Mouse (Mus musculus) MEL (cell line): ENCODE data around the gene Kxd1. TPM values are rescaled to one million over a fixed set of nuclear protein-coding genes. Genes with fewer than 3 reads are reported as not detected.
A peak's percentile ranks its signal among the peaks of the same experiment; 100 is the strongest.

Source experiments
- DNase-seq: peaks from one replicate; pipeline ENCODE4 v3.0.0; 2011; ENCODE audit warnings: low read depth, low spot score
- H3K27ac ChIP-seq: 2 replicates; pipeline ENCODE4 v1.5.1; 2012; ENCODE audit warnings: low read depth, mild to moderate bottlenecking, control low read depth, low read length, moderate library complexity; ENCODE audit not compliant: control insufficient read depth
- H3K27me3 ChIP-seq, 2 experiments: fragments of 150-350 bp in 1 of 2; sonication (generic) in 1 of 2; 2 replicates each; pipeline ENCODE4 v1.6.1; 2012; ENCODE audit warnings: low read length in 2 of 2, mild to moderate bottlenecking in 2 of 2, improper control_type of control experiment in 1 of 2, moderate library complexity in 1 of 2; ENCODE audit not compliant: insufficient read depth in 2 of 2, control insufficient read depth in 1 of 2
- H3K36me3 ChIP-seq, 2 experiments: 2 replicates each; pipeline ENCODE4 v1.6.1; 2012 to 2014; ENCODE audit warnings: low read length in 2 of 2, improper control_type of control experiment in 1 of 2, inconsistent platforms in 1 of 2, mild to moderate bottlenecking in 1 of 2; ENCODE audit not compliant: insufficient read depth in 2 of 2, control insufficient read depth in 1 of 2
- H3K4me1 ChIP-seq, 2 experiments: fragments of 150-350 bp in 1 of 2; sonication (generic) in 1 of 2; 2 replicates each; pipeline ENCODE4 v1.6.1; 2012; ENCODE audit warnings: low read length in 2 of 2, improper control_type of control experiment in 1 of 2, mild to moderate bottlenecking in 1 of 2; ENCODE audit not compliant: insufficient read depth in 2 of 2, control insufficient read depth in 1 of 2
- H3K4me3 ChIP-seq, 2 experiments: fragments of 150-350 bp in 1 of 2; sonication (generic) in 1 of 2; 2 replicates each; pipeline ENCODE4 v1.5.1; 2012; ENCODE audit warnings: low read depth in 2 of 2, low read length in 2 of 2, mild to moderate bottlenecking in 2 of 2, moderate library complexity in 2 of 2, control low read depth in 1 of 2, improper control_type of control experiment in 1 of 2; ENCODE audit not compliant: control insufficient read depth in 1 of 2, insufficient read depth in 1 of 2
- H3K79me2 ChIP-seq: 2 replicates; pipeline ENCODE4 v1.6.1; 2012; ENCODE audit warnings: mild to moderate bottlenecking, low read length, moderate library complexity; ENCODE audit not compliant: control insufficient read depth, poor library complexity, insufficient read depth
- H3K9ac ChIP-seq: 2 replicates; pipeline ENCODE4 v1.6.1; 2012; ENCODE audit warnings: low read depth, mild to moderate bottlenecking, control low read depth, low read length, moderate library complexity; ENCODE audit not compliant: control insufficient read depth, poor library complexity, severe bottlenecking
- H3K9me3 ChIP-seq: fragments of 150-350 bp; sonication (generic); replicated peaks from 2 replicates; pipeline ENCODE4 v1.6.1; 2012; ENCODE audit warnings: mild to moderate bottlenecking, low read length, improper control_type of control experiment, moderate library complexity; ENCODE audit not compliant: insufficient read depth
- BHLHE40 ChIP-seq: IDR thresholded peaks from 2 replicates; pipeline ENCODE4 v1.6.1; 2012; ENCODE audit warnings: low read depth, mild to moderate bottlenecking, inconsistent platforms, low read length, improper control_type of control experiment, borderline replicate concordance
- CHD1 ChIP-seq: IDR thresholded peaks from 2 replicates; pipeline ENCODE4 v1.6.1; 2012; ENCODE audit warnings: low read depth, mild to moderate bottlenecking, inconsistent platforms, low read length, improper control_type of control experiment
- CHD2 ChIP-seq: IDR thresholded peaks from 2 replicates; pipeline ENCODE4 v1.6.1; 2011; ENCODE audit warnings: low read length, improper control_type of control experiment
- CTCF ChIP-seq, 3 experiments: IDR thresholded peaks in 2 of 3; conservative IDR thresholded peaks in 1 of 3; 2 replicates each; pipeline ENCODE4 v1.5.1; 2011 to 2012; ENCODE audit warnings: low read length in 3 of 3, low read depth in 2 of 3, mild to moderate bottlenecking in 2 of 3, improper control_type of control experiment in 1 of 3, inconsistent platforms in 1 of 3, mixed read lengths in 1 of 3, moderate library complexity in 1 of 3; ENCODE audit not compliant: control insufficient read depth in 1 of 3, insufficient read depth in 1 of 3, poor library complexity in 1 of 3, severe bottlenecking in 1 of 3
- E2F4 ChIP-seq: IDR thresholded peaks from 2 replicates; pipeline ENCODE4 v1.6.1; 2011; ENCODE audit warnings: low read depth, low read length, improper control_type of control experiment, borderline replicate concordance
- ELF1 ChIP-seq: IDR thresholded peaks from 2 replicates; pipeline ENCODE4 v1.6.1; 2014; ENCODE audit warnings: low read depth, mild to moderate bottlenecking, inconsistent platforms, low read length, improper control_type of control experiment, moderate library complexity
- ETS1 ChIP-seq: IDR thresholded peaks from 2 replicates; pipeline ENCODE4 v1.6.1; 2012; ENCODE audit warnings: low read depth, mild to moderate bottlenecking, inconsistent platforms, low read length, improper control_type of control experiment, moderate library complexity
- GABPA ChIP-seq: IDR thresholded peaks from 2 replicates; pipeline ENCODE4 v1.6.1; 2012; ENCODE audit warnings: low read depth, mild to moderate bottlenecking, inconsistent platforms, low read length, improper control_type of control experiment, moderate library complexity
- GATA1 ChIP-seq: IDR thresholded peaks from 2 replicates; pipeline ENCODE4 v1.6.1; 2011; ENCODE audit warnings: low read depth, low read length, improper control_type of control experiment
- HCFC1 ChIP-seq: IDR thresholded peaks from 2 replicates; pipeline ENCODE4 v1.6.1; 2012; ENCODE audit warnings: low read depth, mild to moderate bottlenecking, inconsistent platforms, low read length, improper control_type of control experiment, moderate library complexity
- JUND ChIP-seq: IDR thresholded peaks from 2 replicates; pipeline ENCODE4 v1.6.1; 2011; ENCODE audit warnings: low read depth, mild to moderate bottlenecking, improper control_type of control experiment, low read length
- KAT2A ChIP-seq: conservative IDR thresholded peaks from 2 replicates; pipeline ENCODE4 v1.6.1; 2012; ENCODE audit warnings: low read depth, low read length, improper control_type of control experiment, inconsistent platforms
- MAFK ChIP-seq: IDR thresholded peaks from 2 replicates; pipeline ENCODE4 v1.6.1; 2011; ENCODE audit warnings: low read depth, mild to moderate bottlenecking, low read length, improper control_type of control experiment, borderline replicate concordance
- MAZ ChIP-seq: IDR thresholded peaks from 2 replicates; pipeline ENCODE4 v1.6.1; 2012; ENCODE audit warnings: low read depth, mild to moderate bottlenecking, inconsistent platforms, low read length, improper control_type of control experiment
- MEF2A ChIP-seq: IDR thresholded peaks from 2 replicates; pipeline ENCODE4 v1.6.1; 2014; ENCODE audit warnings: low read depth, mild to moderate bottlenecking, inconsistent platforms, low read length, improper control_type of control experiment; ENCODE audit not compliant: poor library complexity, insufficient replicate concordance, severe bottlenecking; ENCODE audit errors: extremely low read depth
- MXI1 ChIP-seq: IDR thresholded peaks from 2 replicates; pipeline ENCODE4 v1.6.1; 2011; ENCODE audit warnings: mild to moderate bottlenecking, low read depth, low read length, improper control_type of control experiment
- POLR2A ChIP-seq, 2 experiments: IDR thresholded peaks; 2 replicates each; pipeline ENCODE4 v1.6.1; 2011 to 2012; ENCODE audit warnings: low read length in 2 of 2, mild to moderate bottlenecking in 2 of 2, control low read depth in 1 of 2, improper control_type of control experiment in 1 of 2, low read depth in 1 of 2, moderate library complexity in 1 of 2; ENCODE audit not compliant: control insufficient read depth in 1 of 2, insufficient read depth in 1 of 2, poor library complexity in 1 of 2
- POLR2AphosphoS2 ChIP-seq: IDR thresholded peaks from 2 replicates; pipeline ENCODE4 v1.6.1; 2011; ENCODE audit warnings: low read length, improper control_type of control experiment
- POLR2AphosphoS5 ChIP-seq: IDR thresholded peaks from 2 replicates; pipeline ENCODE4 v1.6.1; 2012; ENCODE audit warnings: low read depth, borderline replicate concordance, mild to moderate bottlenecking, inconsistent platforms, low read length, moderate library complexity, mixed read lengths
- RCOR1 ChIP-seq: IDR thresholded peaks from 2 replicates; pipeline ENCODE4 v1.6.1; 2012; ENCODE audit warnings: low read depth, mild to moderate bottlenecking, inconsistent platforms, low read length, improper control_type of control experiment
- SIN3A ChIP-seq: IDR thresholded peaks from 2 replicates; pipeline ENCODE4 v1.6.1; 2012; ENCODE audit warnings: low read length, improper control_type of control experiment, inconsistent platforms
- SMC3 ChIP-seq: IDR thresholded peaks from 2 replicates; pipeline ENCODE4 v1.6.1; 2011; ENCODE audit warnings: low read depth, low read length, improper control_type of control experiment
- TAL1 ChIP-seq: IDR thresholded peaks from 2 replicates; pipeline ENCODE4 v1.6.1; 2012; ENCODE audit warnings: mild to moderate bottlenecking, inconsistent platforms, low read length, moderate library complexity, mixed read lengths
- TBP ChIP-seq: IDR thresholded peaks from 2 replicates; pipeline ENCODE4 v1.8.0; 2011; ENCODE audit warnings: low read depth, low read length, improper control_type of control experiment
- TCF12 ChIP-seq: IDR thresholded peaks from 2 replicates; pipeline ENCODE4 v1.6.1; 2014; ENCODE audit warnings: low read depth, mild to moderate bottlenecking, inconsistent platforms, low read length, improper control_type of control experiment, moderate library complexity
- UBTF ChIP-seq: IDR thresholded peaks from 2 replicates; pipeline ENCODE4 v1.6.1; 2012; ENCODE audit warnings: low read depth, mild to moderate bottlenecking, inconsistent platforms, low read length, improper control_type of control experiment, moderate library complexity, borderline replicate concordance; ENCODE audit not compliant: insufficient read depth
- USF1 ChIP-seq: IDR thresholded peaks from 2 replicates; pipeline ENCODE4 v1.6.1; 2014; ENCODE audit warnings: low read depth, mild to moderate bottlenecking, inconsistent platforms, low read length, improper control_type of control experiment, moderate library complexity
- USF2 ChIP-seq, 2 experiments: IDR thresholded peaks; 2 replicates each; pipeline ENCODE4 v1.6.1; 2011 to 2012; ENCODE audit warnings: improper control_type of control experiment in 2 of 2, low read length in 2 of 2, borderline replicate concordance in 1 of 2, inconsistent platforms in 1 of 2, low read depth in 1 of 2, mild to moderate bottlenecking in 1 of 2; ENCODE audit not compliant: insufficient read depth in 1 of 2
- ZC3H11A ChIP-seq: IDR thresholded peaks from 2 replicates; pipeline ENCODE4 v1.6.1; 2012; ENCODE audit warnings: low read depth, mild to moderate bottlenecking, inconsistent platforms, low read length, improper control_type of control experiment
- ZKSCAN1 ChIP-seq: IDR thresholded peaks from 2 replicates; pipeline ENCODE4 v1.6.1; 2012; ENCODE audit warnings: low read depth, mild to moderate bottlenecking, inconsistent platforms, low read length, improper control_type of control experiment, moderate library complexity
- ZMIZ1 ChIP-seq: IDR thresholded peaks from 2 replicates; pipeline ENCODE4 v1.6.1; 2012; ENCODE audit warnings: low read depth, mild to moderate bottlenecking, inconsistent platforms, low read length, improper control_type of control experiment, moderate library complexity
- ZNF384 ChIP-seq: IDR thresholded peaks from 2 replicates; pipeline ENCODE4 v1.6.1; 2012; ENCODE audit warnings: low read depth, mild to moderate bottlenecking, inconsistent platforms, low read length, improper control_type of control experiment
- polyA plus RNA-seq, 2 experiments: library from polyadenylated mRNA; stranded (reverse) in 1 of 2; unstranded in 1 of 2; fragments of >175 nt in 1 of 2; fragments of >200 nt in 1 of 2; gene quantifications; 2 replicates each; pipeline versions ENCODE4 v1.2.1 to v1.2.4; 2012; ENCODE audit warnings: low replicate concordance in 2 of 2, low read depth in 1 of 2; ENCODE audit not compliant: insufficient read length in 2 of 2, insufficient read depth in 1 of 2, missing spikeins in 1 of 2
- total RNA-seq: library from RNA; depleted of rRNA; stranded (reverse); fragments of 300-350 nt; gene quantifications from 2 replicates; pipeline ENCODE4 v1.2.3, GENCODE M21; 2012

Kxd1 gene
- total and polyA plus RNA-seq, 3 experiments: 54.4 to 77.4 TPM; not detected in 1

DNA sequence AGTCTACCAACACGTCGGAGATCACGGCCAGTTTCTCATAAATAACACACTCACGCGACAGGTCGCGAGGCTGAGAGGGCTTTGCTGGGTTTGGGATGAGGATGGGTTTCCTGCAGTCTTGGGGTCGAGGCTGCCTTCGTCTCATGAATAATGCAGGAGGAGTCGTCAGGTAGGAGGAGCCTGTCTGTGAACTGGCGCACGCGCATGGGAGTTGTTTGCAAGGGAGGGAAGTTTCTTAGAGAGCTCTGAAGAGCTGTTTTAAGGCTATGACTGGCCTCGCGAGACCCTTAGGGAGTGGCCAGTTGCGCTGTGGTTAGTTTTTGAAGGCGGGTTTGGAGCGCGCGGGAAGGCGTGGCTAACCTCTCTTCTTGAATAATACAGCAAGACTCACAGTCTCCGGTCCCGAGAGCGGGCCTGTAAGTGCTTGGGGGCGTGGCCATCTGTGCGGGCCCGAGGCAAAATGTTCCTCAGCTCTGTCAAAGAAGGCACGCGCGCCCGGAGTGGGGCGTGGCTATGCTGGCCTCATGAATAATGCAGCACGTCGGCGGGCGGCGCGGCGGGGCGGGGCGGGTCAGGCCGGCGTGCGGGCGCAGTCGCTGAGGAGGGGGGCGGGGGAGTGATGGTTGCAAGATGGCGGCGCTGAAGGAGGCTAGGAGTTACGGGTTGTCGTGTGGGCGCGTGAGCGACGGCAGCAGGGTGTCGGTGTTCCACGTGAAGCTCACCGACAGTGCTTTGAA is 11.5 kb upstream of the Kxd1 start, which contains the start of gene Ell (continued):
- TF ChIP-seq USF1 (0 out of 2 replicates have a peak, but pooled peaks have one; percentile 51), CHD1 (no peak), ELF1 (peak; percentile 63; the same call in 1 of the 2 replicates), KAT2A (no peak), GATA1 (no peak), BHLHE40 (no peak), POLR2AphosphoS5 (no peak), ZNF384 (no peak), RCOR1 (no peak), ETS1 (peak; percentile 34; the same call in 1 of the 2 replicates), TBP (0 out of 2 replicates have a peak, but pooled peaks have one; percentile 36)
- TF ChIP-seq, all 39 proteins: peak for 15

DNA sequence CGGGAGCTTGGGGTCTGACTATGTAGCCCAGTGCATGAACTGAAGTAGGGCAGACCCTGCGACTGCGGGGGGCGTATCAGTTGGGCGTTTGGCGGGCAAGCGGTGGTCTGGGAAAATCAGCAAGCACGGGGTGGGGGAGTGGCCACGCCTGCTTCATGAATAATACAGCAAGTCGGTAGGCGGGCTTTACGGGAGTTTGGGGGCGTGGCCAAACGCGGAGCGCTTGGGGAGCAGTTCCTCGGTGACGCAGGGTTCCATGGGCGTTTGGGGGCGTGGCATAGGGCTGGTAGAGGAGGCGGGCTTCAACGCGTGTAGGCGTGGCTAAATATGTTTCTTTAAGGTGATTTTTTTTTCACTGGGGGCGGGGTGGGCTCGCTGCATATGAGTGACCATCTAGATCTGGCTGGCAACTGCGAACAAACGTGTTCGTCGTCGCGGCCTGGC is 10.9 kb upstream of the Kxd1 start:
- Histone ChIP-seq H3K79me2 (peaks cover 39% of the 10 kb centered on the region), H3K4me3 (peak overlapping the region; percentile 61 to 69), H3K9me3 (no peaks in the 10 kb centered on the region), H3K27ac (peak overlapping the region; percentile 68), H3K4me1 (peaks cover 0 to 12% of the 10 kb centered on the region in 2 experiments; a peak in 1 of 4 replicates), H3K9ac (peak overlapping the region; percentile 61), H3K27me3 (no peaks in the 10 kb centered on the region), H3K36me3 (no peaks in the 10 kb centered on the region)
- DNase-seq: peak; percentile 98
- TF ChIP-seq MEF2A (no peak), ZC3H11A (no peak), BHLHE40 (no peak), POLR2AphosphoS5 (no peak), POLR2AphosphoS2 (no peak), SMC3 (no peak), ETS1 (no peak), E2F4 (0 out of 2 replicates have a peak, but pooled peaks have one; percentile 39), ZMIZ1 (0 out of 2 replicates have a peak, but pooled peaks have one; percentile 43), USF2 (IDR thresholded peaks at IDR 0.05; ENCODE audit: borderline replicate concordance in 1 of 2, insufficient read depth in 1 of 2, low read depth in 1 of 2, low read length in 2 of 2) (no peak), CTCF (IDR thresholded peaks at IDR 0.05 in 2 of 3, conservative IDR thresholded peaks at IDR 0.05 in 1 of 3; ENCODE audit: control insufficient read depth in 1 of 3, insufficient read depth in 1 of 3, low read depth in 2 of 3, low read length in 3 of 3, poor library complexity in 1 of 3, severe bottlenecking in 1 of 3) (no peak), MAZ (peak; percentile 43; the same call in 1 of the 2 replicates), TAL1 (no peak), CHD2 (no peak; the same call in 1 of the 2 replicates), MXI1 (peak; percentile 55), MAFK (no peak), JUND (no peak), HCFC1 (0 out of 2 replicates have a peak, but pooled peaks have one; percentile 17), ZKSCAN1 (no peak), UBTF (no peak), POLR2A (IDR thresholded peaks at IDR 0.05; ENCODE audit: control insufficient read depth in 1 of 2, insufficient read depth in 1 of 2, low read depth in 1 of 2, low read length in 2 of 2, poor library complexity in 1 of 2) (peak in 1 of 2 experiments; percentile 41; a peak in 1 of 4 replicates), CHD1 (no peak), SIN3A (no peak; the same call in none of the 2 replicates), GABPA (no peak), TCF12 (0 out of 2 replicates have a peak, but pooled peaks have one; percentile 21), TBP (no peak), RCOR1 (no peak)
